Mouse (Mus musculus): Measurements from ENCODE around the gene Col6a3.

DNA sequence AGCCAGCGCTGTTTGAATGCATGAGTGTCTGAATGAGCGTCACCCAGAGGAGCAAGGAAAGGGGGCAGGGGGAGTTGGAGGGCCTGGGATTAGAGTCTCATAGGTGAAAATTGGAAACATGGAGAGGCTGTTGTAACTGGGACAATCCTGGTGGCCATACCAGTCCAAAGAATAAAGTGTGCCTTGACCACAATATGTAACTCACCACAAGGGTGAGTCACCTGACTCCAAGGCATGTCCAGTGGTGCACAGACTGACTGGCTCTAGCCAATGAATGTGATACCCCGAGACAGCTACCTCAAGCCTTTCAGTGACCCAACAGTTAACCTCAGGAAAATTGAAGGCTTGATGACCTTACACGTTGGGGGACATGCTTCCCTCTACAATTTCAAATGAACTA, 40.7 kb downstream of the Col6a3 start:
- no peak for TF ChIP-seq GATA1 (IDR thresholded peaks at IDR 0.05; ENCODE audit: borderline replicate concordance, low read length)
- no peak for TF ChIP-seq FLI1 (IDR thresholded peaks at IDR 0.05; ENCODE audit: low read length)

All from megakaryocyte, embryonic 14.5 days (primary cell).